Mouse (Mus musculus): ENCODE results near the gene Dnttip2. TPM values are rescaled to one million over a fixed set of nuclear protein-coding genes. Genes with fewer than 3 reads are reported as not detected.
A peak's percentile ranks its signal among the peaks of the same experiment; 100 is the strongest.

Gene Dnttip2
- total RNA-seq, 4 experiments from 2014 or later, result 36.0 to 43.2 (median 38.6) TPM

DNA sequence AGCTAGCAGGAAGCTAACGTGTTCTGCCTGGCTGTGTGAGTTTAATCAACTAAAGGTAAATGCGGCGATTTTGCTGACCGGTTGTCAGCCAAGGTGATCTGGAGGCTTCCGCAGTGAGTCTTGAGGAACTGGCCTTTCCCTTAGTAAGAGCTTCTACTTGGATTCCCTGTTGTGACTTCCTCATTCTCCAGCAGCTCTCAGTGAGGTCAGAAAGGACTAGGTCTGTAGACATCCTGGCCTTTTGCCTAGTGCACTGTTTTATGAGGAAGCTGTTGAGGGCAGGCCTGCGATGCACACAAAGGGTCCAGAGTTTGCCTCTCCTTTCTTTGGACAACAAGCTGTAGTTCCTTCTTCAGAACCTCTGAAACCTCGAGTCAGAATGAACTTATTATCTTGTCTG is 16.5 kb downstream of the Dnttip2 start:
- no peak for DNase-seq

DNA sequence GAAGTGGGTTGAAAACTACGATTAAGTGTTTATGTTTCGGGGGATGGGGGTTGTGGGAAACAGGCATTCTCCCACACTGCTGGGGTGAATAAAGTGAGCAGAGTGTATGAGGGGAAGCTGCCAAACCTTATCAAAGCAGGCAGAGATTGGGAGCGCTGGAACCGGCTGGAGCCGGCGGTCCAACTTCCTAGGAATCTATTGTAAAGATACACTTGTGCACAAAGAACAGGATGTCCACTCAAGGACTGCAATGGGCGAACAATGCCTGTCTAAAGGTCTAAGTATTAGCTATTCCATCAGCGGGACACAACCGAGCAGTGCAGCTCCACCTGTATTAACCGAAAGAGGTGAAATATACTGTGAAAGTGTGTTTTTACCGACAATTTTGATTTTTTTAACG is 17.6 kb downstream of the Dnttip2 start:
- no peak for DNase-seq

DNA sequence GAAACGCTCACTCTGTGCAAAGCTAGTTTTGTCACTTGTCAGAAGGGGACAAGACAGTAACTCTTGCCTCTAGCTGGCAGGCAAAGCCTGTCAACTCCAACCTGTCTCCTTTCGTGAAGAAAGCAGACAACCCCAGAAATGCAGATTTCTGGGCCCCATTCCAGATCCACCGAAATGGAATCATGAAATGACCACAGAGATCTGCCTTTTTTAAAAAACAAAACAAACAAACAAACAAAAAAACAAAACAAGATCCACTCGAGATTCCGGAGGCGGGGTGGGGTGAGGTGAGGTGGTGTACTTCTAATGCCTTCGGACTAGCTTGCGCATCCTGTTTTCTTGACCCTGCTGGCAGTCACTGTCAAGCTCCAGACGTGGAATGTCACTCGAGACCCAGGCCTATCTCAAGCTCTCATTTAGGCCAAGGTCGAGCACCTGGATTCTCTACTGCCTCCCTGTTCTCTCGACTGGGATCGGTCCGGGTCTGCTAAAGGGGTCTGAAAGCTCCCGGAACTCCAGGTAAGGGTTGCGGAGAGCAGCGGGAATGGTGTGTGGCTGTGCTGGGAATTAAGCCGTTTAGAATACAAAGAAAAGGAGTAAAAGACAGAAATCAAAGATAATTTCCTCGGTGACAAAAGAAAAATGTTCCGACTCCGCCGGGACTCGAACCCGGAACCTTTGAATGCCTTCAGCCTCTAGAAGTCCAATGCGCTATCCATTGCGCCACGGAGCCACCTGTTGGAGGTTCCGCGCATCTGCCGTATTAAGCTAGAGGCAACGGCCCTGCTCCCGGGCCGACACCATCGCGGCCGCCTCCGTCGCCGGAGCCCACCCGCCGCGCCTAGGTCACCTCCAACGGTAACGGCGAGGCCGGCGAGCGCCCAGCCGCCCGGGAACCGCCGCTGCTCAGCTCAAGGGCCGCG is 18.4 kb downstream of the Dnttip2 start:
- DNase-seq, result peak; percentile 90

DNA sequence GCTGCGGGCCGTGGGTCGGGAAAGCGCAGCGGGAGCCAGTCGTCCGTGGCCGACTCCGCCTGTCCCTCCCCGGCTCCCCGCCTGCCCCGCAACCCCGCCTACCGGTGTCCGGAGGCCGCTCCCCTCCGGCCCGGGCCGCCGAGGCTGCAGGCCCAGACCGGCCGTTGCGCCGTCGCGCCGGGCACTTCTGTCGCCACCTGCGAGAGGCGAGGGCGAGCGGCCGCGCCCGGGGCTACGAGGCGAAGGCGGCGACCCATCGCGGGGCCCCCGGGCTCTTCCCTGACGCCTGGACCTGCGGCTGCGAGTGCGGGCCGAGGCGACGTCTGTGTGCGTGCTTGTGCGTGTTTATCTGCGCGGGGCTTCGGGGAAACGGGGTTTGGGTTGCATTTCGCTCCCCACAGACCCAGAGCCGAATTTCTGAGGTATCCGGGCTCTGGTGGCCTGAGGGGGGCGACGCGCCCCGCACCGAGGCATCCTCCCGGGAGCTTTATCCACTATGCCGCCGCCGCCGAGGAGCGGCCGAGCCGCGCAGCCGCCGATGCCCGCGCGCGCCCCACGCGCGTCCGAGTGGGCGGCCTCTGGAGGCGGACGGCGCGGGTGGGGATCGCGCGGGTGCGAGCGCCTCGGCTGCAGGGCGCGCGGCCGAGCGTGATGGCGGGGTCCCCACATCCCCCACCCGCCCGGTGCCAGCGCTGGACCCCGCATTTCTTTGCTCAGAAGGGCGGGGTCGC is 19.2 kb downstream of the Dnttip2 start:
- peak; percentile 28 for DNase-seq

DNA sequence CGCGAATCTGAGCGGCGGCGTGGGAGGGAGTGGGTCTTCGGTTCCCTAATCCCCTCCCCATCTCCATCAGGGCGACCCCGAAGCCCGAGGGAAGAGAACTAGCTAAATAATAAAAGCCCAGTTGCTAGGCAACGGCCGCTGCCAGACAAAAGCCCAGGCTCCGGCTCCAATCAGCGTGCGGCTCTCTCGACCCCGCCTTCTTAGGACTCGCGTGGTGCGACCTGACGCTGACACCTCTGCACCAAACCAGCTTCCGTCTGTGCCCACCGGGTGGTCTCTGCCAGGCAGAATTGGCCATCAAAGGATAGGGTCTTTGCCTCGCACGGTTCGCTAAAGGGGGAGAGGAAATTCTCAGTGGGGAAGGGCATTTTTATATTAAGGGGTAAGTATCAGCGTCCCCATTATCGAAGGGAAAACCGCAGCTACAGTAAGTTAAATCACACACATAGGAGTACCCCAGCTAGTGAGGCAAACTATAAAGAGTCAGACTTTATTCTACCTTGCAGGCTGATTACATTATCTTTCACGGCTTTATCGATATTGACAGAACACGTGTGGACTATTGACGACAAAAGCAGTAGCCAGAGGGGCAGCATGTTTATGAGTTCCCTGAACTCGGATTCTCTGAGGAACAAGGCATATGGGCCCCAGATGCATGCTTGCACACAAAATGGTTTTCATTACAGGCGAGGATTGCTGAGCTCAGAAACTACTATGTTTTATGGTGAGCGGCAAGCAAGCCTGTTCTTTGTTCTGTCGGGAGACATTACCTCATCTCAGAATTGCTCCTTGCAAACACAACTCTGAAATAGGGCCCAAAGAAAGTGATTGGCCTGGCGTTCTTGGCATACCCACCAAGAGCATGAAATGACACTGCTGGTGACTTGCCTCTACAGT is 20.0 kb downstream of the Dnttip2 start, which contains the start of gene Bcar3:
Bcar3 (plus strand) TSS at position 183 of the 897 bp plus-strand sequence.
- peak; percentile 89 for DNase-seq

DNA sequence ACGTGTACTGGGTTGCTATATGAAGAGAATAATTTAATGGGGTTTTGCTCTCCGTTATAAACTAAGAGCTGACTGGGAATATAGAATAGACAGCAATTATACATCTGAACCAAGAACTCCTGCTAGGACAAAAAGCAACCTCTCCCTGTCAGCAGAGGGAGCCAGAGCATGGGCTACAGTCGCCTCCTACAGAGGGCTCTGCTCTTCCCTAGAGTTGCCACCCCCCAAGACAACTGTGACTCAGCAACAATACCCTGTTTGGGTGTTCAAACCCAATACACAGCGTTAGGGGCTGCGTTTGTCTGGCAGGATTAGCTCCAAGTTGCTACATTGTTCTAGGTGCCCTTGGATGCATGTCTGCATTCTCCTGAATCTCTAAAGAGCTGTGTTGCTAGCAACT is 21.3 kb downstream of the Dnttip2 start:
- peak; percentile 36 for DNase-seq

DNA sequence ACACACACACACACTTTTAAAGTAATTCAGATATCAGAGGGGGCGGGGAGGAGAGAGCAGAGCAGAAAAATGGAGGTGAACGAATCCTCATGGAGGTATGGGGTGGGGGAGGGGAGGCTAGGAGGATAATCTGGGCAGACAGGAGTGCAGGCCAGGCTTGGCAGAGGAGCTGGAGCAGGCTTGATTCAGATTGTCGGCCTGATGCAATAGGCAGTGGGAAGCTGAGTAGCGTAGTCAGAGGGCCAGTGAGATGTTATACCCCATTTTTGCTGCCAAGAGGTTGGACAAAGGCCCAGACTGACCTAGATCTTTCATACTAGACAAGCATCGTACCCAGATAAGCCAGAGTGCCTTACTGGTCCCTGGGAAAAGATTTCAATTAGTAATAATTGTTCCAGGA is 22.8 kb downstream of the Dnttip2 start:
- DNase-seq, result peak; percentile 76

DNA sequence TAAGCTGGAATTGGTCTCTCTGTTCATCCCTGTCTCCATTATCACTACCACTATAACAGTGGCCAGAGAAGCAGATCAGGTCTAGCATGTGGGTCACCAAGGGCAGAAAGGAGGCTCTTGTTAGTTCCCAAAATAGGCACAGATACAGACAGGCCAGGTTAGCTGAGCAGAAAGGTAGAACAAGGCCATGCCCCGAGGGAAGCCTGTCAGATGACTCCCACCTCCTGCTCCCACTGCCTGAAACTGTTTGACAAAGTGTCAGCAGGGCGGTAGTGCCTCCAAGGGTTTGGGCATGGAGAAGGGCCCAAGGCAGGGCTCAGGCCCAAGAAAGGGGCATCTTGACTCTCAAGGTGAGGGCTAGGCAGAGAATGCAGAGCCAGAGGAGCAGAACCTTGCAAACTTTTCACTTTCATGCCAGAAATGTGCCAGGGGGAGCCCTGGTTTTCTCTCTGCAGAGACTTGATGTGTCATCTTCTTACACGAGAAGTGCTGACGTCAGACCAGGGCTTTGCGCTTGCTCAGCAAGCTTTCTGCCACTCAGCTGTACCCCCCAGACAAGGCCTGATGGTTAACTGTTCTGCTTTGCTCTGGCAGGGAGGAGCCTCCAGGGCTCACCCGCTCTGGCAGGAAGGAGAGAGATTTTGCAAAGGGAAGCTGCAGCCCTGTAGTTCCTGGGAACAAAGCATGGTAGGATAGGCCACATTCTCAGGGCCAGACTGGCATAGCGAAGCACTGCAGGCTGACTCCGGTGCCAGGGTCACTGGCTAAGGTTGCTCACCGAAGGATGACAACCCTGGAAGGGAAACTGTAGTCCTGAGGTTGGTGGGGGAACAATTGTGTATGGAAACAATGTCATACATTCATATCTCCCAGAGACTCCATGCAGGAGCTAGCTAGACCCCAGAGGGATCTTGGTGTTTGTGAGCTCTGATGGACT is 27.1 kb downstream of the Dnttip2 start:
- DNase-seq, result peak; percentile 81

DNA sequence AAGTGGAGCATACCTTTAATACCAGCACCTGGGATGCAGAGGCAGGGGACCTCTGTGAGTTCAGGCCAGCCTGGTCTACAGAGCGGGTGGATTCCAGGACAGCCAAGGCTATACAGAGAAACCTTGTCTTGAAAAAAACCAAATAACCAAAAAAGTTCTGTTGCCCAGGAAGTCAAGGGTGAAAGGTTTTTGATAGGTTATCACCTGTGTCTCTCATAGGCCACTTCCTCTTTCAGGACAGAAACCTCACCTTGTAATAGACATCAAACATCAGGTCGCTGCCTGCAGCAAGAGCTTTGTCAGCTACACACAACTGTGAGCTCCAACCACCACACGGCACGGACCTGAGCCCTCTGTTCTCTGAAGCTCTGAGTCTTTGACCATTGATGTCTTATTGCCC is 30.4 kb downstream of the Dnttip2 start:
- DNase-seq, result no peak

DNA sequence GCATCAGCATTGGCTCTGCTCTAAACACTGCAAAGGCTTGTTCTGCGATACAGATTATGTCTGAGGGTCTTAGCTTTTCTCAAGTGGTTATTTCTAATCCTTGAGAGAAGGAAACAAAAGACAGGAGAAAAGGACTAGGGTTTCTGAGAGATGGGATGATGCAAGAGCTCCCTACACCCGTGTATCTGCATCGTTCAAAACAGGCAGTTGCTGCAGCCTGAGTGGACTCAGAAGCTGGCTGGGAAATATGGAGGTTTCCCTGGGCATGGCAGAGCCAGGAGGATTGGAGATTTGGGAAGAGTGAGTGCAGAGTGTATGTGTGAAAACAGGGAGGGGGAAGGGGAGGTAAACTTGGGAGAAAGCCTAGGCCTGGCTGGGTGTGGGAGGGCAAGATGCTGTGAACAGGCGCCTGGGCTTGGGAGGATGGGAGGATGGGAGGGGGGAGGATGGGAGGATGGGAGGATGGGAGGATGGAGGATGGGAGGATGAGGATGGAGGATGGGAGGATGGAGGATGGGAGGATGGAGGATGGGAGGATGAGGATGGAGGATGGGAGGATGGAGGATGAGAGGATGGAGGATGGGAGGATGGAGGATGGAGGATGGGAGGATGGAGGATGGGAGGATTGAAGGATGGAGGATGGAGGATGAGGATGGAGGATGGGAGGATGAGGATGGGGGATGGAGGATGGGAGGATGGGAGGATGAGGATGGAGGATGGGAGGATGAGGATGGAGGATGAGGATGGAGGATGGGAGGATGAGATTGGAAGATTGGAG is 33.9 kb downstream of the Dnttip2 start:
- no peak for DNase-seq

DNA sequence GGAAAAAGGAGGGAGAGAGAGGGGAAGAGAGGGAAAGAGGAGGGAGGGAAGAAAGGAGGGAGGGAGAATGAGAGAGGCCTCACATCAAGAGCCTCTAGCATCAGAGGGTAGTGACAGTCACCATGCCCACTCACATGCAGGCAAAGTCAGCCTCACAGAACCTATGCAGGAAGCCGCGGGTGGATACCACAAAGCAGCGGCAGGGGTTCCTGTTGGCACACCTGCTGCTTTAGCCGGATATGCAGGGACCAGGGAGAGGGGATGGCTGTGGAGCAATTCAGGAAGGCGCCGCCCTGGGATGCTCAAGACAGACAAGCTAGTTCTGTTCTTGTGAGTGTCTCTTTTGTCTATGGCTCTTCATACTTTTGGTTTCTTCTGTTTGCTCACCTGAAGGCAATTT is 34.8 kb downstream of the Dnttip2 start:
- no peak for DNase-seq

DNA sequence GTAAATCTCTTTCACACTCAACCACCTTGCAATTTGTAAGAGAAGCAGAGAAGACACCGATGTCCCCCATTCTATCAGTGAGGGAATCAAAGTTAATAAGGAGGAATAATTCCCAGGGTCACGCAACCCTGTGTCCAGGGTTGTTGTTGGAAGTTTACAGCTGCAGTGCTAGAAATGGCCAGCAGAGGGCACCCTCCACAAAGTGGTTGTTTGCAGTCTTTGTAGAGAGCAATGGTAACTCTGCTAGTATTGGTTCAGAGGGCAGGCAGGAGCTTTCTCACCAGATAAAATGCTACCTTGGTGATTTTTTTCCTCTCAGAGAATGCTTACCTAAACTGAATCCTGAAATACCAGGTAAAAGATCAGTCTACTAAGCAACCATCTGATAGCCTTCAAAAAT is 37.9 kb downstream of the Dnttip2 start:
- peak; percentile 73 for DNase-seq

DNA sequence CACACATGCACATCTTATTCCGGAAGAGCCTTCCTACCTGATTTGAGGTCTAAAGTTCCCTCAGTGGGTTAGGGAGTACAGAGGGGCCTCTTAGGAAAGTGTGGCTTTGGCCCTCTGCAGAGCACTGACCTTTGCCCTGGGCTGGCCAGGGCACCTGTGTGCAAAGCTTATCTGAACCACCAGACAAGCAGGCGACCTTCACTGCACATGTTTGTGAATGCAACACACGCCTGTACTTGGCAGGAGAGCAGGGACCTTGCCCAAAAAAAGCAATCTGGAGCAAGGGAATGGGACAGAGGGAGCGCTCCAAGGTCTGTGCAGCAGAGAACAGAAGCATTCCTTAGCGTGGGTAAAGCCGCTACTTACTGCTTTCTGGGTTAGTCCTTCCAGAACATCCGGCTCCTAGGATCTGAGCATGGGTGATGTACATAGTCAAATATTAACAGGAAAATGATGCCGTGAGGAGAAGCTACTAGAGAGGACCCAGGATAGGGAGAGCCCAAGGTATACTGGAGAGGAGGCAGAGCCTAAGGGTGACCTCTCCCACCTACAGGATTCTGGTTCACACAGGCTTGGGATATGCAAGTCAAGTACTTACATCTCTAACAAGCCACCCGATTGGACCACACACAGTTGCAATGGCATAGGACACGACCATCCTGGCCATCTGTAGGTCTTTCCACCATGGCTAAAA is 38.9 kb downstream of the Dnttip2 start:
- DNase-seq, result peak; percentile 48

DNA sequence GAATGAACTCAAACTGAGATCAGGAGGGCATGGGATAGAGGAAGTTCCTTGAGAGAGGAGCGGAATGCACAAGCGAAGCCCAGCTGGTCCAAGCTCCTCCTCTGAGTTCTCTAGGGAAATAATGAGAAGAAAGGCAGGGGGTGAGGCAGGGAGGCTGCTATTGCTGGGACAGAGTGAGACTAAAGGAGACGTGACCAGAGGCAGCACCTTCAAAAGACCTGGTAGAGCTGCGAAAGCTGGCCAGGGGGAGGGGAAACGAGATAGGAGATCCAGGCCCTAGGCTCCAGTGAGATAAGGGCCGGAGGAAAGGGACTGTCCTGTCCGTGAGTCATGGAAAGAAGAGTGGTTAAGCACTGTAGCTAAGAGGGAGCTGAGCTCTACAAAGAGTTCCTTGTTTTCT is 39.7 kb downstream of the Dnttip2 start:
- DNase-seq, result no peak

DNA sequence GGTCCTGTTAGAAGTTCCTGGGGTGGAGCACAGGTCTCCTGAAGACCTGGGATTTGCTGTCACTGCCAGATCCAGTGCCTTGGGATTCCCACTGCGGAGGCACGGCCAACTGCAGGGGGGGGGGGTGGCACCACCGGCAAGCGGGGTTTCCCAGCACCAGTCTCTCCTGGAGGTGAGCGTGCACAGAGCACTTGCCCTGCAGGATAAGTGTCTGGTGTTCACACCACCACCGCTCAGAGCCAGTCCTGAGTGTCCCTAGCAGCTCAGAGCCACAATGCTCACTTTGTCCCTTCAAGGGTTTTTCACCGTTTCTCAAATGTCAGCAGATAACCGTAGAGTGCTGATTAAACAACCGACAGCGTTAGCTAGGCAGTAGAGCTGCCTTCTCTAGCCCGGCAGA is 42.4 kb downstream of the Dnttip2 start:
- DNase-seq, result no peak

DNA sequence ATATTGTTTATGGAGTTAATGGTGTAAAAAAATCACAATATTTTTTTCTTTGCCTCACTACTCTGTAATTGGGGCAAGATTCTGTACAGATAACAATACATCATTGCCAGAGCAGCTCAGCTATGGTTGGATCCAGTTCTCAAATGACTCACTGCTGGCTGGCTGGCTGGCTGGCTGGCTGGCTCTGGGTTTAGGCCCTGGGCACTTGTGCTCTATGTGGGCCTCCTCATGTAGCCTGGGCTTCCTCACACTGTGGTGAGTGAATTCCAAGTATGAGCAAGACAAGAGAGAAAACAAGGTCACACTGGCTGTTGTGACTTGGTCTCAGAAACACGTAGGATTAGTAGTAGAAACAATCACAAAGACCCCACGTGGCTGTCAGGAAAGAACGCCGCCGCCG is 43.2 kb downstream of the Dnttip2 start:
- no peak for DNase-seq

DNA sequence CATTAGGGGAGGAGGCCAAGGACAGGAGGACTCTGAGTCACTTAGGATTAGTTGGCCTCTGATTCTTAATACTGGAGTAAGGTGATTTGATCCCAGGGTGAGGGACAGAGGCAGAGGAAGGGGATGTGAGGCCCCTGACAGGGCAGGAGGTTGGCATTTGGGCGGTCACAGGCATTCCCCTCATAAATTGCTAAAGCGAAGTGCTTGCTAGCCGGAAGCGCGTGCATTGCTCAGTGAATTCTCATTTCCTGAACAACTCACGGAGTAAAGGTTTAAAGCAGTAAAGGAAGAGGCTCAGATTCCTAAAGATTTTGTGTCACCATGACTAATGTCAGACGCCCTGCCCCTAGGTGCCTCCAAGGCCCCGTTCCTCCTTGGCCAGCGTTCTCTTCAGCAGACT is 48.0 kb downstream of the Dnttip2 start:
- no peak for DNase-seq

DNA sequence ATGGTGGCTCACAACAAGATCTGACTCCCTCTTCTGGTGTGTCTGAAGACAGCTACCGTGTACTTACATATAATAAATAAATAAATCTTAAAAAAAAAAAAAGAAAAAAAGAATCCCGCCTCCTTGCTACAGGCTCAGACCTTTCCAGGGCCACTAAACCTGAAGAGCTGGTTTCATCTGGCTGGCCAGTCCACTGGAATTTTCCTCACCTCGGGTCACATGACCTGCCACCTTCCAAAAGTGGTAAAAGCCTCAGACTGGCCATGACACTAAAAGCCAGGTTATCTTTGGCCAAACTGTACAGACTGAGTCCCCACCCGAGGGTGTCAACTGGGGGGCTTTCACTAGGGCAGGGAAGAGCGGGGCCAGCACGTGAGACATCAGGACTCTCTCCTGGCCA is 49.7 kb downstream of the Dnttip2 start:
- no peak for DNase-seq

DNA sequence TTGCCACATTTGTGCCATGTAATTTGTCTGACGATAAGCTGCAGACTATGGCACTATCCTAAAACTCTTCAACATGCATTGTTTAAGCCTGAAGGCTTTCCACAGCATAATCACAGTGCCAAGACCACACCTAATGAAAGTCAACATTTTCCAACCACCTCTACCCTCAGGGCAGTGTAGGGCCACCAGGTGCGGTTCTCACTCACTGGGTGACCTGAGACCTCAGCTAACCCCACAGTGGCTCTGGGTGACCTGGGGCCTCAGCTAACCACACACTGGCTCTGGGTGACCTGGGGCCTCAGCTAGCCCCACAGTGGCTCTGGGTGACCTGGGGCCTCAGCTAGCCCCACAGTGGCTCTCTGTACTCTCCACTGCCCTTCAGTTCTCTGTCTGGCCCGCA is 50.3 kb downstream of the Dnttip2 start:
- DNase-seq, result no peak

DNA sequence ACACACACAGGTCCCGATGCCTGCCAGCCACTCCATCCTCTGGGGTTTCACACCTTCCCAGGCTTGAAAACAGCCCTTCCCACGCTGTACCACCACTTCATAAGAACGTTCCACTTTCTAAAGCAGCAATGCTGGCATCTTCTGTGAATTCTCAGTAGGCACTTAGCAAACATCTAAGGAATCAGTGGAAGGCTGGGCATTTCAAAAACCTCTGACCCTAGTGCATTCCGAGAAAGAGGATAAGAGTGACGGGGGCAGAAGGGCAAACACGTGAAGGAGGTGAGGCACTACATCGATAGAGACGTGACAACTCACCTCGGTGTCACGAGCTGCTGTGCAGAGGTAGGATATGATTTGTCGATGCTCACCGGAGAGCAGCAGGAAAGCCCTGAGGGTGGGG is 56.3 kb downstream of the Dnttip2 start:
- DNase-seq, result no peak

Data from adrenal gland, adult 8-10 months (tissue).